ENCODE assay signal across 8 mouse cellular contexts in the genomic region with DNA sequence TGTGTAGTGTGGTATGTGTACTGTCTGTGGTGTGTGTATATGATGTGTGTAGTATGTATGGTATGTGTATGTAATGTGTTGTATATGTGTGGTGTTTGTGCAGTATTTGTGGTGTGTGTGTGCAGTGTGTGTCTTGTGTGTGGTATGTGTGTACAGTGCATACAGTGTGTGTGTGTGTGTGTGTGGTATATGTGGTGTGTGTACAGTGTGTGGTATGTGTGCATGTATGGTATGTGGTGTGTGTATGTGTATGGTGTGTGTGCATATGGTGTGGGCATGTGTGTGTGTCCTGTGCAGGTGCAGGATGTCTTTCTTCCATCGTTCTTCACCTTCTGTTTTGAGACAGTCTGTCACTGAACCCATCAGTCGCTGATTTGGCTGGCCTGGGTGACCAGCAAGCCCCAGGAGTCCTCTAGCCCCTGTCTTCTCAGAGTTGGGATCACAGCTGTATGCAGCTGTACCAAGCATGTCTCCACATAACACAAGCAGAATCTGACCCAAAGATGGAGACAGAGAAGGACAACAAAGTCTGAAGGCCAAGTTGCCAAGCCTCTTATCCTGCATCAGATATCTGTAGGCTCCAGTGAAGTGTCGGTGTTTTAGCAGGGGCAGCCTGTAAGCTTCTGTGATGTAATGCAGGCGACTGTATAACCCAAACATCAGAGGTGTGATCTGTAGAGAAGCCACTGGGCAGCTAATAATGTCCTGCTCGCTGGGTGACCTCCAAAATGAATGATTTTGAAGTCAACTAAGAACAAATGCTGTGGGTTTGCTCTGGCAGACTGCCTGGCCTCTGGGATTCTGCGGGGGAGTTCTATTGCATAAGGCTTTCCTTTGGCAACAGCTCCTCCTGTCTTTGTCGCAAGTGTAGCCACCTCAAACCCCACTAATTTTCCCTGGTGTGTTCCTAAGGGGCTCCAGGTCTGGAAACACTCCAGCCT. TPM values are rescaled to one million over a fixed set of nuclear protein-coding genes. Genes with fewer than 3 reads are reported as not detected.
DNase-seq lines count a peak whose midpoint lies in the region; ATAC-seq and TF ChIP-seq lines count a peak whose summit lies in the region.

No protein-coding gene starts in this region.

- H3K27ac ChIP-seq in midbrain, postnatal 0 days (ENCODE audit: low read depth, low read length): no peak overlapping the region
- H3K27ac ChIP-seq in midbrain, embryonic 13.5 days: no peak overlapping the region
- no peak overlapping the region for H3K27ac ChIP-seq in liver, postnatal 0 days (ENCODE audit: low read depth)
- H3K27ac ChIP-seq in small intestine, adult 2 months (ENCODE audit: insufficient read depth, low read depth, low read length): no peak overlapping the region

- ATAC-seq in midbrain, postnatal 0 days (ENCODE audit: low FRiP score): no peak
- ATAC-seq in midbrain, embryonic 13.5 days: no peak
- peak; percentile 78 for ATAC-seq in liver, postnatal 0 days

- no peaks in the 10 kb centered on the region for H3K9me3 ChIP-seq in midbrain, postnatal 0 days (ENCODE audit: low read length)
- H3K9me3 ChIP-seq in midbrain, embryonic 13.5 days: no peaks in the 10 kb centered on the region
- H3K9me3 ChIP-seq in liver, postnatal 0 days (ENCODE audit: low read length): no peaks in the 10 kb centered on the region

- H3K4me3 ChIP-seq in midbrain, postnatal 0 days (ENCODE audit: low read depth, low read length): no peak overlapping the region
- H3K4me3 ChIP-seq in midbrain, embryonic 13.5 days (replicated peaks): no peak overlapping the region
- no peak overlapping the region for H3K4me3 ChIP-seq in liver, postnatal 0 days (ENCODE audit: low read depth, low read length)
- no peak overlapping the region for H3K4me3 ChIP-seq in small intestine, adult 2 months (ENCODE audit: low read depth, low read length)

- peak; percentile 47 for DNase-seq in midbrain, postnatal 0 days (ENCODE audit: low spot score)
- peak; percentile 90 for DNase-seq in fibroblast of lung, adult 2 months (ENCODE audit: low read depth)
- peak; percentile 72 for DNase-seq in kidney, postnatal 14 days
- peak; percentile 76 for DNase-seq in liver, postnatal 0 days
- DNase-seq in cerebellum, adult 11 months: no peak
- DNase-seq in cerebellum, adult 8-10 months: no peak

- no peaks in the 10 kb centered on the region for H3K4me1 ChIP-seq in midbrain, postnatal 0 days (ENCODE audit: insufficient read depth, low read length)
- no peaks in the 10 kb centered on the region for H3K4me1 ChIP-seq in midbrain, embryonic 13.5 days (replicated peaks)
- peaks cover 6% of the 10 kb centered on the region; the same call in 1 of the 2 replicates for H3K4me1 ChIP-seq in liver, postnatal 0 days (ENCODE audit: insufficient read depth)
- no peaks in the 10 kb centered on the region for H3K4me1 ChIP-seq in small intestine, adult 2 months (ENCODE audit: control insufficient read depth, insufficient read depth, insufficient read length, low read length)

- 59% methylated on average over 7 of the region's 7 CpGs for WGBS in midbrain, postnatal 0 days
- 61% methylated on average over 7 of the region's 7 CpGs for WGBS in midbrain, embryonic 13.5 days
- 31% methylated on average over 7 of the region's 7 CpGs for WGBS in liver, postnatal 0 days (ENCODE audit: insufficient replicate concordance)
- 32% methylated on average over 7 of the region's 7 CpGs for WGBS in small intestine, adult 2 months

- H3K4me2 ChIP-seq in midbrain, postnatal 0 days (ENCODE audit: low read depth, low read length, poor library complexity, severe bottlenecking): no peak overlapping the region
- no peak overlapping the region for H3K4me2 ChIP-seq in midbrain, embryonic 13.5 days (replicated peaks)
- H3K4me2 ChIP-seq in liver, postnatal 0 days (ENCODE audit: low read depth, low read length): no peak overlapping the region

- TF ChIP-seq EP300 in liver, postnatal 0 days (IDR thresholded peaks at IDR 0.05; ENCODE audit: low read depth): no peak

- H3K27me3 ChIP-seq in midbrain, postnatal 0 days (ENCODE audit: insufficient read depth, low read length): no peaks in the 10 kb centered on the region
- no peaks in the 10 kb centered on the region for H3K27me3 ChIP-seq in midbrain, embryonic 13.5 days
- H3K27me3 ChIP-seq in liver, postnatal 0 days (ENCODE audit: insufficient read depth, low read length): no peaks in the 10 kb centered on the region
- no peaks in the 10 kb centered on the region for H3K27me3 ChIP-seq in small intestine, adult 2 months (ENCODE audit: control insufficient read depth, insufficient read depth, low read length)

- H3K36me3 ChIP-seq in midbrain, postnatal 0 days (ENCODE audit: insufficient read depth, low read length): 0 out of 2 replicates have a peak, but pooled peaks cover 3% of the 10 kb centered on the region
- peaks cover 14% of the 10 kb centered on the region for H3K36me3 ChIP-seq in midbrain, embryonic 13.5 days
- peaks cover 11% of the 10 kb centered on the region for H3K36me3 ChIP-seq in liver, postnatal 0 days (replicated peaks; ENCODE audit: insufficient read depth, low read length)
- peaks cover 17% of the 10 kb centered on the region for H3K36me3 ChIP-seq in small intestine, adult 2 months (ENCODE audit: control insufficient read depth, insufficient read depth, low read length)

- TF ChIP-seq CTCF in midbrain, postnatal 0 days (IDR thresholded peaks at IDR 0.05): peak; percentile 42
- TF ChIP-seq CTCF in liver, postnatal 0 days (IDR thresholded peaks at IDR 0.05; ENCODE audit: low read depth): peak; percentile 63
- peak; percentile 10; the same call in 1 of the 2 replicates for TF ChIP-seq CTCF in small intestine, adult 2 months (IDR thresholded peaks at IDR 0.05; ENCODE audit: extremely low read depth, insufficient read length, insufficient replicate concordance, low read depth, low read length)

- no peak overlapping the region for H3K9ac ChIP-seq in midbrain, postnatal 0 days (replicated peaks; ENCODE audit: low read length, poor library complexity, severe bottlenecking)
- H3K9ac ChIP-seq in midbrain, embryonic 13.5 days (replicated peaks): no peak overlapping the region
- no peak overlapping the region for H3K9ac ChIP-seq in liver, postnatal 0 days (replicated peaks)

- no peak for TF ChIP-seq POLR2A in small intestine, adult 2 months (IDR thresholded peaks at IDR 0.05; ENCODE audit: low read depth, low read length)

RNA-seq across cellular contexts. Expression of gene Uqcr10, which starts 6.8 kb away (rescaled TPM):
- total RNA-seq in midbrain, postnatal 0 days (2014; rRNA removed): 294 and 403 TPM in 2 replicates
- 788 and 843 TPM in 2 replicates for polyA plus RNA-seq in midbrain, postnatal 0 days (2015; fragmentation: Nextera tagmentation; extraction: Ambion mirVana)
- polyA plus RNA-seq in midbrain, embryonic 13.5 days (2015; fragmentation: Nextera tagmentation; extraction: Ambion mirVana): 524 and 547 TPM in 2 replicates
- polyA plus RNA-seq in liver, postnatal 0 days (2015; fragmentation: Nextera tagmentation; extraction: Ambion mirVana): 1,070 and 1,167 TPM in 2 replicates
- polyA plus RNA-seq in small intestine, adult 2 months (2012; rRNA removed): 492 and 641 TPM in 2 replicates

RNA-seq across cellular contexts. Expression of gene Zmat5, which starts 7.2 kb away (rescaled TPM):
- 25.9 and 28.2 TPM in 2 replicates for total RNA-seq in midbrain, postnatal 0 days (2014; rRNA removed)
- 43.5 and 51.7 TPM in 2 replicates for polyA plus RNA-seq in midbrain, postnatal 0 days (2015; fragmentation: Nextera tagmentation; extraction: Ambion mirVana)
- 66.9 and 72.9 TPM in 2 replicates for polyA plus RNA-seq in midbrain, embryonic 13.5 days (2015; fragmentation: Nextera tagmentation; extraction: Ambion mirVana)
- polyA plus RNA-seq in liver, postnatal 0 days (2015; fragmentation: Nextera tagmentation; extraction: Ambion mirVana): 18.6 and 19.2 TPM in 2 replicates
- 29.1 and 61.5 TPM in 2 replicates for polyA plus RNA-seq in small intestine, adult 2 months (2012; rRNA removed)

RNA-seq across cellular contexts. Expression of gene Cabp7, which starts 49.3 kb away (rescaled TPM):
- 13.1 and 15.7 TPM in 2 replicates for total RNA-seq in midbrain, postnatal 0 days (2014; rRNA removed)
- 1.8 and 2.1 TPM in 2 replicates for polyA plus RNA-seq in midbrain, postnatal 0 days (2015; fragmentation: Nextera tagmentation; extraction: Ambion mirVana)
- polyA plus RNA-seq in midbrain, embryonic 13.5 days (2015; fragmentation: Nextera tagmentation; extraction: Ambion mirVana): 0.69 and 1.0 TPM in 2 replicates
- 0.06 and 0.07 TPM in 2 replicates for polyA plus RNA-seq in liver, postnatal 0 days (2015; fragmentation: Nextera tagmentation; extraction: Ambion mirVana)
- not detected in 2 replicates for polyA plus RNA-seq in small intestine, adult 2 months (2012; rRNA removed)

RNA-seq across cellular contexts. Expression of gene Ascc2, which starts 59.8 kb away (rescaled TPM):
- 15.5 and 15.8 TPM in 2 replicates for total RNA-seq in midbrain, postnatal 0 days (2014; rRNA removed)
- 14.8 and 15.6 TPM in 2 replicates for polyA plus RNA-seq in midbrain, postnatal 0 days (2015; fragmentation: Nextera tagmentation; extraction: Ambion mirVana)
- 23.1 and 23.8 TPM in 2 replicates for polyA plus RNA-seq in midbrain, embryonic 13.5 days (2015; fragmentation: Nextera tagmentation; extraction: Ambion mirVana)
- polyA plus RNA-seq in liver, postnatal 0 days (2015; fragmentation: Nextera tagmentation; extraction: Ambion mirVana): 9.5 and 9.7 TPM in 2 replicates
- 7.8 and 17.2 TPM in 2 replicates for polyA plus RNA-seq in small intestine, adult 2 months (2012; rRNA removed)

Comparison
In these comparisons a context has a peak if more than half of its experiments do, and no peak if none do; other contexts are left out.
1. DNase-seq: peak in midbrain, postnatal 0 days (single experiment), fibroblast of lung, adult 2 months (single experiment), kidney, postnatal 14 days (single experiment) and liver, postnatal 0 days (single experiment); none in cerebellum, adult 11 months (single experiment) and cerebellum, adult 8-10 months (single experiment).
2. CTCF ChIP-seq: peak in every context shown above with its lines; median percentile 63 in liver, postnatal 0 days; 42 in midbrain, postnatal 0 days; 10 in small intestine, adult 2 months.